Mouse (Mus musculus): ENCODE measurements around the gene Epb41l1.

The Epb41l1 gene

GRCm38 (mm10) chr2:156542410-156542809, 121.7 kb downstream of the Epb41l1 start:
- no peak for DNase-seq

- DNase-seq: no peak
These were observed 123.1 kb downstream of the Epb41l1 start for GRCm38 (mm10) chr2:156543804-156544203.

GRCm38 (mm10) chr2:156547123-156547891, 126.6 kb downstream of the Epb41l1 start, which contains the start of gene Aar2:
Aar2 (plus strand) TSS chr2:156547584.
- peak; percentile 96 for DNase-seq

- no peak for DNase-seq
These were observed 131.7 kb downstream of the Epb41l1 start for GRCm38 (mm10) chr2:156552421-156552820.

GRCm38 (mm10) chr2:156561808-156562207, 141.1 kb downstream of the Epb41l1 start:
- DNase-seq: no peak

- peak; percentile 92 for DNase-seq
These were observed 142.8 kb downstream of the Epb41l1 start for GRCm38 (mm10) chr2:156563557-156563956.

- no peak for DNase-seq
These were observed 145.8 kb downstream of the Epb41l1 start for GRCm38 (mm10) chr2:156566512-156566911.

- no peak for DNase-seq
These were observed 147.9 kb downstream of the Epb41l1 start for GRCm38 (mm10) chr2:156568647-156569046.

GRCm38 (mm10) chr2:156569261-156569660, 148.6 kb downstream of the Epb41l1 start:
- DNase-seq: no peak

- no peak for DNase-seq
These were observed 150.8 kb downstream of the Epb41l1 start for GRCm38 (mm10) chr2:156571521-156571920.

GRCm38 (mm10) chr2:156576850-156577587, 156.3 kb downstream of the Epb41l1 start:
- DNase-seq: no peak

GRCm38 (mm10) chr2:156580507-156580906, 159.8 kb downstream of the Epb41l1 start:
- no peak for DNase-seq

GRCm38 (mm10) chr2:156581244-156581643, 160.5 kb downstream of the Epb41l1 start:
- no peak for DNase-seq

GRCm38 (mm10) chr2:156582887-156583286, 162.2 kb downstream of the Epb41l1 start:
- DNase-seq: no peak

- peak; percentile 92 for DNase-seq
These were observed 163.6 kb downstream of the Epb41l1 start for GRCm38 (mm10) chr2:156584154-156584796.

- peak; percentile 98 for DNase-seq
These were observed 164.2 kb downstream of the Epb41l1 start for GRCm38 (mm10) chr2:156584797-156585471.

- no peak for DNase-seq
These were observed 168.8 kb downstream of the Epb41l1 start for GRCm38 (mm10) chr2:156589481-156589880.

All from heart, adult 11 months (tissue).